Mouse (Mus musculus): Measurements from ENCODE around the gene Fmn2. TPM values are rescaled to one million over a fixed set of nuclear protein-coding genes. Genes with fewer than 3 reads are reported as not detected.

Gene Fmn2
- total RNA-seq (2021), result under 1 TPM; 0.21 to 0.41 TPM
- long read RNA-seq, experiment 1, result 0 reads
- long read RNA-seq, experiment 2, result 0 reads

DNA sequence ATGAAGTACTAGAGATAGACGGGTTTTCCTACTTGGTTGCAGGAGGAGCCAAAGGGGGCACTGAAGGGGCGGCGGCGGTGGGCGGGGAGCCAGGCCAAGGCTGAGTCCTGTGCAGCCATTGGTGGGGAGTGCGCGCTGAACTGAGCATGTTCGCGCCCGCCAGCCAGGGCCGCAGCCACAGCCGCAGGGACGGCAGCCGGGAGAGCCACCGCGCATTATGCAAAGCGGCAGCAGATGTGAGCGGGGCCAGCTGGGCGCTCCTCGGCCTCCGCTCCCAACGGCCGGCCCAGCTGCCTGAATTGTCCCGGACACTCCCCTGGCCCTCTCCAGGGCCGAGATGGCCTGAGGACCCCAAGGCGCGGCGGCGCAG lies at the start of gene Fmn2:
TSS of gene Fmn2 (plus strand) at position 165 of the 370 bp plus-strand sequence.
- DNase-seq, result peak; percentile 27

DNA sequence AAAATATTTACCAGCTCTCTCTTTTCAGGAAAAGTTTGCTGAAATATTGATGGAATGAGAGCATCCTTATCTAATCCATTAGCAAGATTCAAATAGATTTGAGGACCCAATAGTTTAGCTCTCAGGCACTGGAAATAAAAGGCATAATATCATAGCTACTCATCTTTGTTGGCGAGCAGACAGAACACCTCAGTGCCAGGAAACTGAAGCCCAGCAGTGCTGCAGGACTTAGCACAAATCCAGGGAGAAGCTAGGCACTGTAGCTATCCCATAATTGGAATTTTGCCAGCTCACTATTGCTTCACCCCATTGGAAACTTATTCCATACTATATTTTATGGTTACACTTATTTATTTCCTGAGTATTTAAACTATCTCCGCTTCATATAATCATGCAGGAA lies 46.5 kb upstream of the Fmn2 start:
- no peak for DNase-seq

DNA sequence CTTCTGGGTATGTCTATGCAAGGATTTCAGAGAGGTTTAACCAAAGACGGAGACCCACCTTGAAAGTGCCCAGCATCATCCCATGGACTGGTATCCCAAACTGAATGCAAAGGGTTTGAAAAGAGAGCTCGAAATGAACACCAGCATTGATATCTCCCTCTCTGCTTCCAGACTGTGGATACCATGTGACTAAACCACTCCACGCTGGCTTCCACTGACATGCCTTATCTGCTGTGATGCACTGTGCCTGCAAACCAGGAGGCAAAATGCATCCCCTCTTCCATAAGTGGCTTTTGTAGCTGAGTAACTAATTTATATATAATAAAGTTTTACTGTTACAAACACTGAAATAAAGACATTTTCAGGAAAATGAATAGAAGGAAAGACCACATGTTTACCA lies 36.2 kb upstream of the Fmn2 start:
- DNase-seq, result no peak

DNA sequence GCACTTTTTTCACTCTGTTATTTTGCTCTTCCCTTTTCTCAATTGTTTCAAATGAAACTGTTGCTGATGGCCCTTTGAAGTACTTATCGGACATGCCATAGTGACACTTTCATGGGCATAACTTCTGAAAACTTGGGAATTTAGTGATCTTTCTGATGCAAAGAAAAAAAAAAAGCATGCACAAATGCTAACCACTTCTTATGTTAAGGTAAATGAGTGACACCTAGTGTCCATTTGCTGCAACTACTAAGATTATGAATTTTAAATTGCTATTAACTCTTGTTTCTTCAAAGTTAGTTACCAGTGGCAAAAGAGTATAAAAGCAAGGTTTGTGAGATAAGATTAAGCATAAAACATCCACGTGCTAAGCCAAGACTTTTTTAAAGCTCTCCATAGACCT lies 35.4 kb upstream of the Fmn2 start:
- DNase-seq, result no peak

DNA sequence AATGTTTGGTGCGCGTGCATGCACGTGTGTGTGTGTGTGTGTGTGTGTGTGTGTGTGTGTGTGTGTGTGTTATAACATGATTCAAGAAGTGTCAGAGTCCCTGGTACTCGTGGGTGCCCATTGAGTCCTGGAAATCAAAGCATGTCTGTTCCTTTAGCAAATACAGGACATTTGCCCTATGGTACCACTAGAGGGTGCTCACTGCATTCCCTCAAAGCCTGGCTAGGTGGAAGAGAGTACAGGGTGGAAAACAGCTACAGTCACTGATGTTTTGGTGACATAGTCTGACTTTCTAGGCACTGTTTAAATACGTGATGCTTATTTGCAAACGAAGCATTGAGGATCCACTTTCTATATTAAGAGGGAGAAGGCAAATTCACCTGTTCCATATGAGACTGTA lies 31.9 kb upstream of the Fmn2 start:
- DNase-seq, result no peak

DNA sequence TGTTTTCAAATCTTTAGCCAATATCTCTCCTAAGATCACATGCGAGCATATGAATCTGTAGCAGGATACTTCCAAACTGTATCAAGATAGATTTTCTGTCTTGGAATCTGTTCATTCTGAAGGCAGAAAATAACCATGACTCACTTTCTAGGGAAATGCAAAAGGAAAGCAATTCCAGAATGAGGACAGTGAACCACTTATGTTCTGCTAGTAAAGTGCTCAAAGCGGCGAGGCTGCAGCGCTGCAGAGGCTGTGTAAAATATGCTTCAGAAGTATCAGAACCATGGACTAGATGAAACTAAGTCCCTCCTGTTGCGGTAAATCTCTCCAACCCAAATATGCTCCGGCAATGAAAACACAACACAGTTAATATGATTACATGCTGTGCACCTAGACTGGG lies 19.1 kb upstream of the Fmn2 start:
- DNase-seq, result no peak

DNA sequence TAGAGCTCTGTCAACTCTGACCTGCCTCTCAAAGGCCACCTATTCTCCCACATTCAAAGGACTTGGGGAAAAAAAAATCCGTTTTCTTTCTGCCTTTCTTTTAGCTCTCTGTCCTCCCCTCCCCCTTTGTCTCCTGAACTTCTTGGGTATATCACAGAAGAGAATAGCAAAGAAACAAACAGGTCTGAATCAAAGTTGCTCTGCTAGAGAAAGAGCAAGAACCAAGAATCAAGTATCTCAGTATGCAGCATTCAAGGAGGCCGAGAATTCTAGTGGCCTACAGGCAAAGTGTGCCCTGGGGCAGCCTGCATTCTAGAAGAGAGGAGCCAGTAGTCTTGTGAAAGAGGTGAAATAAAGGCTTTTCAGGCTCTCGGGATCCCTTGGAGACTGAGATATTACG lies 1.6 kb upstream of the Fmn2 start:
- no peak for DNase-seq

DNA sequence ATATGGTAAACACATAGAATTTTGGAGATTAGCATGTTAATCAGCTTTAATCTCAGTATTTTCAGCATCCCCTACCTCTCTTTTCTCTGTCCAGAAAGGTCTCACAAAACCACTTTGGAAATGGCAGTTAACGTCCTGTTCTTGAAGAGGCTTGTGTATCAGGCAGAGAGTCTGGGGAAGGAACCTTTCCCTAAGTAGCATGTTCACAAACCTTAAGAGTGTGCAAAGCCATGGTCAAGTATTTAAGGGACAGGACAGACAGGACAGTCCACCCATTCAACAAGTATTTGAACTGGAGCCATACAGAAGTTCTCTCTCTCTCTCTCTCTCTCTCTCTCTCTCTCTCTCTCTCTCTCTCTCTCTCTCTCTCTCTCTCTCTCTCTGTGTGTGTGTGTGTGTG lies 614 bp upstream of the Fmn2 start:
- DNase-seq, result no peak

DNA sequence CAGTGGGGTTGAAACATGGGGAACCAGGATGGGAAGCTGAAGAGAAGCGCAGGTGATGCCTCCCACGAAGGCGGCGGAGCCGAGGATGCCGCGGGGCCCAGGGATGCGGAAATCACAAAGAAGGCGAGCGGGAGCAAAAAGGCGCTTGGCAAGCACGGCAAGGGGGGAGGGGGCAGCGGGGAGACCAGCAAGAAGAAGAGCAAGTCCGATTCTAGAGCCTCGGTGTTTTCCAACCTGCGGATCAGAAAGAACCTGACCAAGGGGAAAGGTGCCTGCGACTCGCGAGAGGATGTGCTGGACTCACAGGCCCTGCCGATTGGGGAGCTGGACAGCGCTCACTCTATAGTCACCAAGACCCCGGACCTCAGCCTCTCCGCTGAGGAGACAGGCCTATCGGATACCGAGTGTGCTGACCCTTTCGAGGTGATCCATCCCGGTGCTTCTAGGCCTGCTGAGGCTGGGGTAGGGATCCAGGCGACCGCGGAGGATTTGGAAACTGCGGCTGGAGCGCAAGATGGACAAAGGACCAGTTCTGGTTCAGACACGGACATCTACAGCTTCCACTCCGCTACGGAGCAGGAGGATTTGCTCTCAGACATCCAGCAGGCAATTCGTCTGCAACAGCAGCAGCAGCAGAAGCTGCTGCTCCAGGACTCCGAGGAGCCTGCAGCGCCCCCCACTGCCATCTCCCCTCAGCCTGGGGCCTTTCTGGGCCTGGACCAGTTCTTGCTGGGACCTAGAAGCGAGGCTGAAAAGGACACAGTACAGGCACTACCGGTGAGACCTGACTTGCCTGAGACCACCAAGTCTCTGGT lies 613 bp downstream of the Fmn2 start:
- peak; percentile 7 for DNase-seq

DNA sequence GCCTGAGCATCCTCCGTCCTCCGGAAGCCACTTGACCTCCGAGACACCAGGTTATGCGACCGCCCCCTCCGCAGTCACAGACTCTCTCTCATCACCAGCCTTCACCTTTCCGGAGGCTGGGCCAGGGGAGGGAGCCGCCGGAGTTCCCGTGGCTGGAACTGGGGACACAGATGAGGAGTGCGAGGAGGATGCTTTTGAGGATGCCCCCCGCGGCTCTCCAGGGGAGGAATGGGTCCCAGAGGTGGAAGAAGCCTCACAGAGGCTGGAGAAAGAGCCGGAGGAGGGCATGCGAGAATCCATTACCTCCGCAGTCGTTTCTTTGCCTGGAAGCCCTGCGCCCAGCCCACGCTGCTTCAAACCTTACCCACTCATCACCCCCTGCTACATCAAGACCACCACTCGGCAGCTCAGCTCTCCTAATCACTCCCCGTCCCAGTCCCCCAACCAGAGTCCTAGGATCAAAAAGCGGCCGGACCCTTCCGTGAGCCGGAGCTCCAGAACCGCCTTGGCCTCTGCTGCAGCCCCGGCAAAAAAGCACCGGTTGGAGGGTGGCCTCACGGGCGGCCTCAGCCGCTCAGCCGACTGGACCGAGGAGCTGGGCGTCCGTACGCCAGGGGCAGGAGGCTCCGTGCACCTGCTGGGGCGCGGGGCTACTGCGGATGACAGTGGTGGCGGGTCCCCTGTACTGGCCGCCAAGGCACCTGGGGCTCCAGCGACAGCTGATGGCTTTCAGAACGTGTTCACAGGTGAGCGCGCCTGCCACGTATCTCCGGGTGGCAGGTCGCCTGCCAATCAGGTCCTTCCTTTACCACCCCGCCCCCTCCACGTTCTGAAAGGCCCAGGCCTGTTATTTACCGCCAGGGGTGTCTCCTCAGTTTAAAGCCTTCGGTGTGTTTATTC lies 1.5 kb downstream of the Fmn2 start:
- DNase-seq, result peak; percentile 5

DNA sequence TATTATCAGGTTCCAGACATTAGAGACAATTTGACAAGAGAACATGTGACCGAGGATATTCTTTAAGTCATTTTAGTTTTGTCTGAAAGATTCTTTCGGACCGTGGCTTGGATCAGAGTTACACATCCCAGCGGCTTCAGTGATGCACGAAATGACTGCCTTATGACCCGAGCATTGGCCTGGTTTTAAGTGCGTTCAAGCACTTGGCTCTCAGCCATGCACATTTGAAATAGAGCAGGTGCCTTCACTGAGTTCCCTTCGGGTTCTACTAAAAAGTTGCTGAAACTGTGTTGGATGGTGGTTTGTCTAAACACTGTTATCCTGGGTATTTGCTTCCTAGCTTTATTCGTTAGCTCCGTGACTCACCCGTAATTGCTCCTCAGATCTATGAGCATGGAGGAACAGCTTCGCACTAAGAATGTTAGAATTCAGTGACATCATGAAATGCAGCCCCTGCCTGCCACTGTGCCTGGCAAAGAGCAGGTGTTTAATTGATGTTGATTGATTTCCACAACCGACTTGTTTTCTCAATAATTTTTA lies 7.0 kb downstream of the Fmn2 start:
- no peak for DNase-seq

DNA sequence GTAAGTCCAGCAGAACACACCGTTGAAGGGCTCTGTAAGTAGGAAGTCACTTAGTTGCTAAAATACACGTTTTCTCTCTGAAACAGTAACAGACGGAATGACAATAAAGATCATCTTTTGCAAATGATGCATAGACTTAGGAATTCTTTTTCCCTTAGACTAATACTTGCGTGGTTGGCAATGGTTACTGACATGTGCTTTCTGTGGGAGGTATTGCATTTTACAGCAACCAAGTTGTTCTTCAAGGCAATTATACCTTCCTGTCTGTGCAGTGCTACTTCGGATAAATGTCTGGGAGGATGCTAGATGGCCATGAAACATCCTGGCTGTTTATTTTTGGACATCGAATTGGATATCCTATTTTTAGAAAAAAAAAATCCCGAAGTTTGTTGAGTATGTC lies 11.8 kb downstream of the Fmn2 start:
- no peak for DNase-seq

DNA sequence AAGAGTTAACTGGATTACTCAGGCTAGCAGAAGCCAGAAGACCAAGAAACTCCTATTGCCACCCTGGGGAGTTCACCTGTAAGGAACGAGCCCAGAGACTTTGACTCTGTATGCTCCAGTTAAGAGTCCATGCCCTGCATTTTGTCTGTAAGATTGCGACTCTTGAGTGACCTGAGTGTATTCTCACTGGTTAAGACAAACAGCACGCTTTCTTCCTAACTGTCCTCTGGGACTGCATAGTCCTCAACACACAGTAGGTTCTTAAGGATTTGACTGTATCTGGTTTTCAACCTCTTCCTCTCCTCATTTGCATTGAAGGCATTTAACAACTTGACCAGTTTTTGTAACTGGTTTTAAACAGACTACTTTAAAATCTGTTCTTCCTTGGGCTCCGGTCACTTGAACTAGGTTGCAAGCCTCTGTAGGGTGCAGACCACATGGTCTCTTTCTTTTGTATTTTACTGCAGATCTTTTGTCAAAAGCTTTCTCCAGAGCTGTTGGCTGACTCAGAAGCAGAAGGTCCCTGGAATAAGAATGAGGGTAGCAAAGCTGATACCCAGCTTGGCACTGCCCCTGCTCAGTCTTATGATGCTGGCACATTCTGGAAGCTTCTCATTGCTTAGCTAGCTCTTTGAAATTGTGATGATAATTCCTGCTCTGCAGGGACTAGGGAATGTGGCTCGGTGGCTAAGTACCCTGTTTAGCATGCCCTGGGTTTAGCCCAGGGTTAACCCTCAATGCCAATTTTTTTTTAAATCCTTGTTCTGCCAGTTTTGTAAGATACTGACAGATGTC lies 20.5 kb downstream of the Fmn2 start:
- no peak for DNase-seq

DNA sequence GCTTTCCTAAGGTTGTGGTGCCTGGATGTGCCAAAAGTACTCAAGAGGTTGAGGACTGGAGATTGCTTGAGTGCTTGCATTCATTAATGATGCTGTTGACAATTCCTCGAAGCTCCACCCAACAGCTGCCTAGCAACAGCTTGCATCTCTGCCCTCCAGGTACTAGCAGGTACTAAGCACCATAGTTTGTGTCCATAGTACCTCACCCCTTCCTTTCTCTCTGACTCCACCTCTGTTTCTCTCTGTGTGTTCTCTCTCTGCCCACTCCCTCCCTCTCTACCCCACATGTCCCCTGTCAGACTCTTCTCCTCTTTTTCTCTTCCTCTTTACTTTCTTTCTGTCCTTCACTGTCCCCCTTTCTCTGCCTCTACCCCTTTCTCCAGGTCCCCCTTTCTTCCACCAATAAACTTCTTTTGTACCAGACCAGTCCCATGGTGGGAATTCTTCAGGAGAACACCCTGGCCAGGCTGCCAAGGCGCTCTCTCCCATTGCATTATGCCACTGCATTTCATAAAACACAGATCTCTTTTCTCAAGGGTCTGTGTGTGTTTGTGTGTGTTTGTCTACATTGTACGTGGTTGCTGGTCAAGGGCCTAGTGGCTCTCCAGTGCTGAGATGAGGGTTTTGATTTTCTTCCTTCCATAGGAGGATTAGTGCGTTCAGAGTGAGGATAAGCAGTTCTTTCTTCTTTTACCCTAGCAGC lies 21.3 kb downstream of the Fmn2 start:
- DNase-seq, result no peak

DNA sequence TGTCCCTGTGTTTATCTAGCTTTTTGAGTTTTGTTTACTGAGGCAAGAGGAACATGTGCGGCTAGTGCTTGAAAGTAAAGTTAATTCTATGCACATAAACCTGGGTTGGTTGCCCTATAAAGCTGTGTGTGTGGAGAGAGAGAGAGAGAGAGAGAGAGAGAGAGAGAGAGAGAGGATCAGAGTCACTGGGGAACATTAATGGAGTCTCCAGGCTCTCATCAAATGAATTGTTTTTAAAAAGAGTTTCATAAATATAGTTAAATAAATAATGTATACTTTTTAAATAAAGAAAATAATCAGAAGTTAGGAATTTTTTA lies 21.8 kb downstream of the Fmn2 start:
- no peak for DNase-seq

DNA sequence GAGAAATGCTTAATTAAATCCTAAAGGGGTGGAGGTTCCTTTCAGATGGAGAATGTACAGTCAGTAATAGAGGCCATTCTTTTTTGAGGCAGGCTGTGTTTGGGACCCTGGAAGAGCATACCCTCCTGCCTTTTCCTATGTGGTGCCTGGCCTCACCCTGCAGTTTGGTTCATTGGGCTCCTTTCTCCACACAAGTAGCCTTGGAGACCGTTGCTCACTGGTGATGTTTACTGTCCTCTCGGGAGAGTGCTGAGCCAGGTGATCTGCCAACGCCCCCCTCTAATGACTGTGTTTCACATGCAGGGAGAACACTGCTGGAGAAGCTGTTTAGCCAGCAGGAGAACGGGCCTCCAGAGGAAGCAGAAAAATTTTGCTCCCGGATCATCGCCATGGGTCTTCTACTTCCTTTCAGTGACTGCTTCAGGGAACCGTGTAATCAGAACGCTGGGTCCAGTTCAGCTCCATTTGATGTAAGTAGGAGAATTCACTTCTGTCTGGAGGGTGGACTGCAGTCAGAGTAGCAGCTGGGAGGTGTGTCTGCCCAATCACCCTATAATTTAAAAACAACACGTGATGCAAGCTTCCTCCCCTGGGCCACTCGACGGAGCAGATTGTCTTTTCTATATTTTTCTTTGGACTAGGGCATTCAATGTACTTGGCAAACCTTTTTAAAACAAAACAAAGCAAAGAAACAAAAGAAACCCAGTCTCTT lies 35.3 kb downstream of the Fmn2 start:
- no peak for DNase-seq

DNA sequence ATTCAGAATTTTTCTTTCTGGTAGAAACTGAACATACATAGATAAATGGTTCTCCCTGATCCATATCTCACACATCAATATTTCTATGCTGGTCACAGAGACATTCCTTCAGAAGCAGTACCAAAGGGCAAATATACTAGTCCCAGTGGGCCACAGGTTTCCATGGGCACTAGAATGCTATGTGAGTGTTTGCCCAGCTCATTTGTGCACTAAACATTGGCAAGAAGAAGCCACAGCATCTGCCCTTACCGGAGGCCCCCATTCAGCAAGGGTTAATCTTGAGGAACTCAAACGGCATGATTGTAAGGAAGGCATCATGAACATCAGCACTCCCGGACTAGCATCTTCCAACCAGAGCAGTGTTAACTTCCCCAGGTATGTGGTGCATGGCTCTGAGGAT lies 35.9 kb downstream of the Fmn2 start:
- DNase-seq, result no peak

DNA sequence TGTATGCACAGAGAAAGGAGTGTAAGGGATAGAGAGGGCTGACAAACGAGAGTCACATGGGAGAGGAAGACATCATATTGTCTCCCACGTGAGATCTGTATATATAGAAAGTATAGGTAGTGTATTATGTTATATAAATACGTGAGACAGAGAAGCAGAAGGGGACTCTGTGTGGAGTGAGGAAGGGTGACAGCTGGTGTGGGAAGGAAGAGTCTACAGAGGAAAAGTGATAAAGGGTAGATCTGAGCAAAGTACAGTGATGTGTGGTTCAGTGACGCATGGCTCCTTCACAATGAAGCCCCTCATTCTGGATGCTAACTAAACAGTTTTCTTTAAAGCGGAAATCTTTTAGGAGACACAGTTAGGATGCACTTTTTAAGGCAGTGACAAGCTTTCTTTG lies 46.7 kb downstream of the Fmn2 start:
- no peak for DNase-seq

DNA sequence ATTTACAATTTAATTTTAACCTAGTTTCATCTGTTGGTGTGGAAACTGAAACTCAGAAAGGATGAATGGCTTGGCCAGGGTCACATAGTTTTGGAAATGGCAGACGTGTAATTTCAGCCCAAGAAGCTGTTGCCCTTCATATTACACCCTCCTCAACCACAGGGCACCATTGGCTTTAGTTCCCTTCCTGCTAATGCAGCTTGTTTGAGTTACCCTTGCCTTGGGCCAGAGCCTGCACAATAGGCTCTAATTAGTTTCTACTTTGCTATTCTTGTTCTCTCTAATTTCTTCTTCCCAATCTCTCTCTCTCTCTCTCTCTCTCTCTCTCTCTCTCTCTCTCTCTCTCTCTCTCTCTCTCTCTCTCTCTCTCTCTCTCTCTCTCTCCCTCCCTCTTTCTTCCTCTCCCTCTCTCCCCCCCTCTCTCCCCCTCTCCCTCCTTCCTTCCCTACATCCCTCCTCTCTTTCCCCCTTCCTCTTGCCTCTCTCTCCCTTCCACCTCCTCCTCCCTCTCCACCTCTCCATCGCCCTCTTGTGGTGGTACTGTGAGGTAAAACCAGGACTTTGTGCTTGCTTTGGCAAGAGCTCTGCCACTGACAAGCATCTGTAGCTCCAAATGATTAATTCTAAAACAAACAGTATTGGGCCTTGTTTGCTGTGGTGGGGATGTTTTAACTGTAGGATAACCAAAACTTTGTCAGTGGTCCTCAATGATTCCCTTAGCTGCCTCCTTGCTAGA lies 51.8 kb downstream of the Fmn2 start:
- DNase-seq, result no peak

DNA sequence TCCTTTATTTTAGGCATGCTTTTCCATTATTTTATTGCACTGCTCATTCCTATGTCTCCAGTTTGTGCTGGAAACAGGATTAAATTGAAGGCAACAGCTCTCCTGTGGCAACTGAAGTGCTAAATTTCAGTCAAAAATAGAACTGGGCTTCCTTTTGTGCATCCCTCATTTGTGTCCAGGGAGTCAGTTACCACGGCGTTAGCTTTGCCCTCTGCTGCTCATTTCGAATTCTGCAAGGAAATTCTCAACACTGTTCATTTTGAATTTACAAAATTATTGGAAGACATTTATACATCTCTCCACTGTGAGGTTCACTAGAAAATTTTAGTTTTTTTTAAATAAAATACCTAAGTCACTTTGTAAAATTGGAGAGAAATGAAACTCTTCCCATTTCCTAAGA lies 53.8 kb downstream of the Fmn2 start:
- no peak for DNase-seq

DNA sequence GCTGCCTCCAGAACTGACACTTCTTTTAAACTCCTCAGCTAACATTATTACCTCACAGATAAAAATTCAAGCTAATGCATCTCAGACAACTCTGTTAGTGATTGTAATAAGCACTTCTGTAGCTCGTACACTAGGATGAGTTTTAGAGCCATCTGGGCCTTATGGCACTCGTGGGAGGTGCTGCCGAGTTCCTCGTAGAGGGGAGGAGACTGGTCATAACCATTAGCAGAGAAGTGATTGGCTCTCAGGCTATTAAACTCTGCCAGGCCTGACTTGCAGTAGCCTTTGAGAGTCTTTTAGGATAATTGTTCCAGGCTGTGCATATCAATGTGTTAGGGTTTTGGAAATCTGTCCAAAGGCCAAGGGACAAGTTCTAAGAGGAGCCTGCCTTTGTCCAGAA lies 55.6 kb downstream of the Fmn2 start:
- no peak for DNase-seq

All from gastrocnemius, postnatal 25 days (tissue).